Comparison of ENCODE assay signal across 14 mouse cellular contexts in the genomic region with DNA sequence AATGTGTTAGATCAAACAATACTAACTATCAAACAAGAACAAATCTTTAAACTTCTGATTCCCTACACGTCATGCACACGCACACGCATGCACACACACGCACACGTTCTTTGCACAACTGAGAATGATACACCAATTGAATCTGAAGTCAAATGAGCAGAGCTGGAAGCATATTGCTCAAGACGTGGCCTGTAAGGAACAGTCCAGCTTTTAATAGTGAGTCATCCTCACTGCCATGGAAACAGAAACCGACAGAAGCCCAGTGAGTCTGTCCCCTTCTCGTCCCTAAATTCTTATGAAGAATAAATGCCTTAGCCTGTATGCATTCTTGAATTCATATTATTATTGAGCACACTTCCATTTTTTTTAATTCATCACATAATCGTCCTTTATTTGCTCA.
DNase-seq lines count a peak whose midpoint lies in the region; ATAC-seq and TF ChIP-seq lines count a peak whose summit lies in the region.
"Had no signal": no experiment of that assay in that cellular context is flagged by ENCODE, and none has a peak within 500 bp of the region (broad histone marks: within the 10 kb centered on the region; RNA-seq: fewer than 3 reads in every experiment).

No protein-coding gene starts in this region.

- no peak for TF ChIP-seq POLR2A in embryonic fibroblast, embryonic 13.5 days (IDR thresholded peaks at IDR 0.05; ENCODE audit: low read depth, low read length)

- peaks cover 14% of the 10 kb centered on the region for H3K4me1 ChIP-seq in heart, embryonic 11.5 days (ENCODE audit: control insufficient read depth, insufficient read depth, low read length)
- peaks cover 24% of the 10 kb centered on the region for H3K4me1 ChIP-seq in embryonic fibroblast, embryonic 13.5 days (ENCODE audit: control insufficient read depth, insufficient read depth, low read length)
- H3K4me1 ChIP-seq: megakaryocyte, embryonic 14.5 days had no signal

- DNase-seq in heart, adult 8-10 months (ENCODE audit: low spot score), result peak; percentile 37
- DNase-seq in NIH3T3 (ENCODE audit: low read depth), result peak; percentile 78
- peak; percentile 42 for DNase-seq in retina, embryonic 14.5 days (ENCODE audit: low spot score)
- DNase-seq in right cerebral cortex, postnatal 25 days, result no peak
- DNase-seq in left cerebral cortex, postnatal 25 days (ENCODE audit: low spot score in 2 of 2), result no peak
- DNase-seq: cerebellum, postnatal 36 days; forebrain, postnatal 0 days; right cerebral cortex, postnatal 4 days had no signal

- H3K4me2 ChIP-seq in heart, embryonic 11.5 days, result no peak overlapping the region
- H3K4me2 ChIP-seq: heart, embryonic 13.5 days; hindbrain, embryonic 14.5 days had no signal

- H3K36me3 ChIP-seq in heart, embryonic 11.5 days (ENCODE audit: control insufficient read depth, insufficient read depth, low read length), result no peaks in the 10 kb centered on the region
- H3K36me3 ChIP-seq: heart, embryonic 13.5 days had no signal

- WGBS in heart, embryonic 11.5 days (ENCODE audit: insufficient replicate concordance), result 74% methylated on average over 9 of the region's 9 CpGs

- intact Hi-C loops in left cerebral cortex, postnatal 25 days (cut with DNase I), result no loop called here

- no peak overlapping the region for H3K4me3 ChIP-seq in heart, embryonic 11.5 days (ENCODE audit: low read depth, low read length)
- no peak overlapping the region for H3K4me3 ChIP-seq in embryonic fibroblast, embryonic 13.5 days (ENCODE audit: insufficient read depth, low read length)
- H3K4me3 ChIP-seq: heart, embryonic 13.5 days; megakaryocyte, embryonic 14.5 days had no signal

- no peaks in the 10 kb centered on the region for H3K27me3 ChIP-seq in heart, embryonic 11.5 days (ENCODE audit: control insufficient read depth, insufficient read depth, low read length)
- H3K27me3 ChIP-seq: heart, embryonic 13.5 days; megakaryocyte, embryonic 14.5 days had no signal

- no peak overlapping the region for H3K9ac ChIP-seq in heart, embryonic 11.5 days (ENCODE audit: low read depth, low read length)
- H3K9ac ChIP-seq: forebrain, postnatal 0 days; heart, embryonic 13.5 days; hindbrain, embryonic 14.5 days; liver, embryonic 14.5 days had no signal

- no peaks in the 10 kb centered on the region for H3K9me3 ChIP-seq in heart, embryonic 11.5 days (replicated peaks; ENCODE audit: control insufficient read depth, low read length)
- H3K9me3 ChIP-seq: heart, embryonic 13.5 days; megakaryocyte, embryonic 14.5 days had no signal

- ATAC-seq in heart, embryonic 11.5 days (replicated peaks; ENCODE audit: insufficient number of reproducible peaks, low FRiP score, low TSS enrichment), result no peak
- ATAC-seq: forebrain, postnatal 0 days had no signal

- TF ChIP-seq CTCF in embryonic fibroblast, embryonic 13.5 days (IDR thresholded peaks at IDR 0.05; ENCODE audit: borderline replicate concordance, insufficient read depth, low read length), result no peak

- H3K27ac ChIP-seq in heart, embryonic 11.5 days (ENCODE audit: low read depth, low read length), result no peak overlapping the region
- 0 out of 2 replicates have a peak overlapping the region, but pooled peaks have one; percentile 22 for H3K27ac ChIP-seq in embryonic fibroblast, embryonic 13.5 days (ENCODE audit: insufficient read depth, low read length)
- H3K27ac ChIP-seq: heart, embryonic 13.5 days; hindbrain, embryonic 14.5 days; liver, embryonic 14.5 days had no signal

Comparison
In these comparisons a context has a peak if more than half of its experiments do, and no peak if none do; other contexts are left out.
1. DNase-seq: peak in heart, adult 8-10 months (single experiment), NIH3T3 (single experiment) and retina, embryonic 14.5 days (single experiment); none in right cerebral cortex, postnatal 25 days (single experiment) and left cerebral cortex, postnatal 25 days (0 of 2).